Mouse (Mus musculus) small intestine, adult 2 months (tissue): ENCODE results near the gene I830077J02Rik. TPM values are rescaled to one million over a fixed set of nuclear protein-coding genes. Genes with fewer than 3 reads are reported as not detected.
"Not testable (repeated sequence)": the region's sequence is repeated elsewhere in the genome, so short reads cannot be mapped to it uniquely, and the experiment has no call there.

Experiments
- H3K27ac ChIP-seq: fragments of 200-500 bp; 2 replicates; pipeline ENCODE4 v1.5.1; 2012; ENCODE audit warnings: low read depth, low read length, control low read depth, inconsistent platforms; ENCODE audit not compliant: insufficient read depth
- H3K27me3 ChIP-seq: fragments of 200-500 bp; 2 replicates; pipeline ENCODE4 v1.6.1; 2012; ENCODE audit warnings: mild to moderate bottlenecking, moderate library complexity, low read length, inconsistent platforms; ENCODE audit not compliant: control insufficient read depth, insufficient read depth
- H3K36me3 ChIP-seq: fragments of 200-500 bp; 2 replicates; pipeline ENCODE4 v1.6.1; 2012; ENCODE audit warnings: mild to moderate bottlenecking, low read length, control low read depth, inconsistent platforms; ENCODE audit not compliant: control insufficient read depth, insufficient read depth
- H3K4me1 ChIP-seq: fragments of 200-500 bp; 2 replicates; pipeline ENCODE4 v1.6.1; 2012; ENCODE audit warnings: low read length, inconsistent platforms, mixed read lengths; ENCODE audit not compliant: control insufficient read depth, insufficient read depth, insufficient read length
- H3K4me3 ChIP-seq: fragments of 200-500 bp; 2 replicates; pipeline ENCODE4 v1.5.1; 2012; ENCODE audit warnings: low read depth, mild to moderate bottlenecking, control low read depth, inconsistent platforms, low read length, moderate library complexity
- CTCF ChIP-seq: fragments of 200-500 bp; IDR thresholded peaks from 2 replicates; pipeline ENCODE4 v1.5.1; 2012; ENCODE audit warnings: low read depth, mild to moderate bottlenecking, control low read depth, inconsistent platforms, low read length, moderate library complexity, mixed read lengths; ENCODE audit not compliant: insufficient replicate concordance, insufficient read length; ENCODE audit errors: extremely low read depth
- POLR2A ChIP-seq: fragments of 200-500 bp; IDR thresholded peaks from 2 replicates; pipeline ENCODE4 v1.6.1; 2012; ENCODE audit warnings: low read depth, mild to moderate bottlenecking, control low read depth, inconsistent platforms, low read length, moderate library complexity
- WGBS: fragments of 180-500 bp; shearing (Covaris S2); methylation state at CpG from one replicate; pipeline ENCODE4 v1.1.7; 2018; 5-methylcytosine and 5-hydroxymethylcytosine counted together
- polyA plus RNA-seq: library from polyadenylated mRNA; depleted of rRNA; stranded (reverse); fragments of >200 nt; gene quantifications from 2 replicates; pipeline ENCODE4 v1.2.3, GENCODE M21; 2012

Gene I830077J02Rik
- polyA plus RNA-seq, 1 experiment, result 1.8 TPM

- H3K36me3 ChIP-seq, result no peaks in the 10 kb centered on the region
- H3K27me3 ChIP-seq, result no peaks in the 10 kb centered on the region
- H3K4me1 ChIP-seq, result no peaks in the 10 kb centered on the region; the same call in 1 of the 2 replicates
- TF ChIP-seq CTCF (no peak), POLR2A (no peak)
- no peak overlapping the region for H3K4me3 ChIP-seq
- 69% methylated on average over 3 of the region's 3 CpGs for WGBS
- no peak overlapping the region for H3K27ac ChIP-seq
Observed at GRCm38 (mm10) chr3:105918355-105918745, 14.1 kb downstream of the I830077J02Rik start.

DNA sequence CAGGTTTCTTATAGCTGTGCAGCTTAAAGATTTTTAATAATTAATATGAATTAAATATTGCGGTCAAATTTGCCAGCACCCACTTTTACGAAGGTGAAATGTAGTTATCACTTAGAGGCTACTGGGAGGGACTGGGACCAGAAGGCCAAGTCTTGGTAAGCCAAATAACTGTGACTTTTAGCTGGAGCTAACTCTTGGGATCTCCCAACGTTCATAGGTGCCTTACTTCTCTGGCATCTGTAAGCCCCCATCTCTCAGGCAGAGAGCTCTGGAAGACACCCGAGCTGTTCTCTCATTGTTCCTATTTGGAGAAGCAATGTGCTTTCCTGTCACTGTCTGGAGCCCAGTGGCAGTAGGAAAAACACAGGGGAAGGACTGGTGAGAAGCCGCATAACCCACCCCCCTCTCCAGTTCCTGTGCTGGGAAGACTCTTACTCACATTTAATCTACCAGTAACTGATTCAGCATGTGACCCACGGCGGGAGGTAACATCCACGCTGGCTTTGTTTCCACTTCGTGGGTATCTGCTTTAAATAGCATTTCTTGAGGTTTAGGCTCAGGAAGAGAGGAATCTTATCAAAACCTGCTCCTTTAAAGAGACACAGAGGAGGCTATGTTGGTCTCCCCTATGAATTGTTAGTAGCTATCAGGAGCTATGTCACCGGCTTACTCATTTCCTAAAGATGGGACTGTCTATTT lies 14.7 kb downstream of the I830077J02Rik start:
- no peaks in the 10 kb centered on the region; the same call in 1 of the 2 replicates for H3K4me1 ChIP-seq
- no peak overlapping the region for H3K4me3 ChIP-seq
- no peaks in the 10 kb centered on the region for H3K36me3 ChIP-seq
- TF ChIP-seq CTCF, result no peak
- no peak for TF ChIP-seq POLR2A
- no peaks in the 10 kb centered on the region for H3K27me3 ChIP-seq
- WGBS, result 69% methylated on average over 10 of the region's 10 CpGs
- H3K27ac ChIP-seq, result no peak overlapping the region

DNA sequence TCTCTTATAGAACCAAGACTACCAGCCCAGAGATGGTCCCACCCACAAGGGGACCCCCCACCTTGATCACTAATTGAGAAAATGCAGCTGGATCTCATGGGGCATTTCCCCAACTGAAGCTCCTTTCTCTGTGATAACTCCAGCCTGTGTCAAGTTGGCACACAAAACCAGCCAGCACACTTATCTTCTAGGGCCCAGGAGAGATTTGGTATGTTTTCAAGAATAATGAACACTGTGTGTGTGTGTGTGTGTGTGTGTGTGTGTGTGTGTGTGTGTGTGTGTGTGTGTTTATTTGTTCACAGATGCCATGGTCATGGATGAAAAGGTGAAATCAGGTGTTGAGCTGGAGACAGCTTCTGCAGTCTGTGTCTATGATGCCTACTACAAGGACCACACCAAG lies 16.0 kb downstream of the I830077J02Rik start:
- H3K4me1 ChIP-seq, H3K4me3 ChIP-seq, H3K27ac ChIP-seq, H3K36me3 ChIP-seq, H3K27me3 ChIP-seq: not testable (repeated sequence)

GRCm38 (mm10) chr3:105915281-105915680 lies 17.2 kb downstream of the I830077J02Rik start:
- TF ChIP-seq CTCF (no peak), POLR2A (no peak)
- H3K4me1 ChIP-seq, result no peaks in the 10 kb centered on the region; the same call in 1 of the 2 replicates
- no peak overlapping the region for H3K27ac ChIP-seq
- H3K36me3 ChIP-seq, result no peaks in the 10 kb centered on the region
- no peaks in the 10 kb centered on the region for H3K27me3 ChIP-seq
- WGBS, result 20% methylated on average over 1 of the region's 1 CpGs
- no peak overlapping the region for H3K4me3 ChIP-seq

GRCm38 (mm10) chr3:105913839-105914681 lies 18.4 kb downstream of the I830077J02Rik start:
- no peaks in the 10 kb centered on the region; the same call in 1 of the 2 replicates for H3K4me1 ChIP-seq
- no peak for TF ChIP-seq POLR2A
- TF ChIP-seq CTCF, result no peak
- no peak overlapping the region for H3K4me3 ChIP-seq
- no peaks in the 10 kb centered on the region for H3K36me3 ChIP-seq
- no peak overlapping the region for H3K27ac ChIP-seq
- H3K27me3 ChIP-seq, result no peaks in the 10 kb centered on the region
- WGBS, result 46% methylated on average over 10 of the region's 10 CpGs

DNA sequence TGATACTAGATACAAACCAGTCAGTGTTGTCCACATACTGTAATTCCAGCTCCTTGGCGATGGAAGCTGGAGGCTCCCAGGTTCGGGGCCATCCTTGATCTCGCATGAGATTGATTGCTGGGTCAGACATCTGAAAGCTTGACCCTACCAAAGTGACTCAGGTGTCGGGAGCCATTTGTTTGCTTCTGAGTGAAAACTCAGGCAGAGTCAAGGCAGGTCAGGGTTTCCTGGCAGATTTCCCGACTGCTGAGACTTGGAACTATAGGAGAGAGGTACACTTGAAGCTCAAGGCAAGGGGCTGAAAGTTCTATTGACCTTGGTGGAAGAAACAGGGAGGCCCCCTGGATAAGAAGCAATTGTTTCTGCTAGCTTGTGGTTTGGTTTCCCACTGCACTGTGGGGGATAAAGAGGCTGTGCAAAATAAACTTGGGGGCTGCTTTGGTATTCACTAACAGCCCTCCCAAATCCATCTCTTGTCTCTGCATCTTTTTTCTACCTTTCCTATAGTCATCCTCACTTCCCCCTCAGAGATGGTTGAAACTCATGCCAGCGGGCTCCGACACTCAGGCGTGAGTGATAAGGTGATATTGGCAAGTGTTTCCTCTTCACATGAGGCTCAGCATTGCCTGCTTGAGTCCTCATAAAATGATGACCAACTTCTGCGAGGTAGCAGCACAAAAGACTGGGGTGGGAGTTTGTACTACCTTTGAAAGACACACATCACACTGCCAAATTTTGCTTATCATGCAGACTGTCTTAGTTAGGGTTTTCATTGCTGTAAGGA lies 20.2 kb downstream of the I830077J02Rik start:
- no peaks in the 10 kb centered on the region for H3K27me3 ChIP-seq
- 45% methylated on average over 9 of the region's 9 CpGs for WGBS
- H3K4me1 ChIP-seq, result no peaks in the 10 kb centered on the region
- no peak overlapping the region for H3K27ac ChIP-seq
- TF ChIP-seq POLR2A, result no peak
- TF ChIP-seq CTCF, result no peak
- H3K36me3 ChIP-seq, result no peaks in the 10 kb centered on the region
- H3K4me3 ChIP-seq, result no peak overlapping the region
